Mouse (Mus musculus): ENCODE results near the gene Slx4ip.
"Not testable (repeated sequence)": the region's sequence is repeated elsewhere in the genome, so short reads cannot be mapped to it uniquely, and the experiment has no call there.

Gene Slx4ip

GRCm38 (mm10) chr2:136891068-136891950 is at the start of gene Slx4ip, which contains the start of the genes AL731706.1 and Mkks:
Gene Slx4ip, plus strand, starts transcription at chr2:136891218.
Gene AL731706.1, minus strand, starts transcription at chr2:136891389.
Gene Mkks, minus strand, starts transcription at chr2:136891389.
- peak; percentile 98 for DNase-seq (ENCODE audit: low spot score)

GRCm38 (mm10) chr2:136850366-136850765 is 40.7 kb upstream of the Slx4ip start:
- no peak for DNase-seq (ENCODE audit: low spot score)

DNA sequence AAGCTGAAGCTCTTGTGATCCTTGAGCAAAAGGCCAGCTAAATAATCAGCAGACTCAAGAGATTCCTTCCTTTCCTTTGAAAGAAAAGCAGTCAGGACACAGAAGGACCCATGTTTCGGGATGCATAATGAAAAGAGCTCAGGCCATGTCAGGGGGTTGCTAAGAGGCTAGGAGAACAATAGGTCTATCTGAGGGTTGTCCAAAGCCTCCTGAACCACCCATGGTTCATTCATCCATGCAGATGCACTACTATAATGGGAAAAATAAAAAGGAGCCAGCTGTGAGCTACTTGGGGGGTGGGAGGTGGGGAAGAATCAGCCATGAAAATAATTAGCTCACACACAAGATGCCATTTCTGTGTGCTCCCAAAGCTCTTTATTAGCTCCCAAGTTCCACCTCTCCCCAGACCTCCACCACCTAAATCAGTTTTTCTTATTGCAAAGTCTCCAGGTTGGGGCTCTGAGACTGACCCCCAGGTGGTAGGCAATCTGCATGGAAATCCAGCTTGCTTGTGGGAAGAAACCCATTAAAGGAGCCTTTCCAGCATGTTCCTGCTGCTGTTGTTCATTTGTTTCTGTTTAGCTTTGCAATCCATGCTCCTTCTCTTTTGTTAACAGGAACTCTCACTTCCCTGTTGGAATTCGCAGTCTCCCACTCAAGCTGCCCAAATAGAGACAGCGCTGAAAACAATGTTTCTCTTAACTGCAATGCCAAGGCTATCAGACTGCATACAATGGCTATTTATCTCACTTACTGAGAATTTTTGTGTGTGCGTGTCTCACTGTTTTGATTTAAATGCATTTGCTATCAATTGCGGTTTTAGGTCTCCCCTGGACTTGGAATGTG is 36.3 kb upstream of the Slx4ip start:
- no peak for DNase-seq (ENCODE audit: low spot score)

- DNase-seq (ENCODE audit: low spot score), result no peak
These were observed 5.4 kb upstream of the Slx4ip start, which contains the start of gene AL731706.2 for GRCm38 (mm10) chr2:136885579-136885978. Gene AL731706.2, minus strand, starts transcription at chr2:136885679.

DNA sequence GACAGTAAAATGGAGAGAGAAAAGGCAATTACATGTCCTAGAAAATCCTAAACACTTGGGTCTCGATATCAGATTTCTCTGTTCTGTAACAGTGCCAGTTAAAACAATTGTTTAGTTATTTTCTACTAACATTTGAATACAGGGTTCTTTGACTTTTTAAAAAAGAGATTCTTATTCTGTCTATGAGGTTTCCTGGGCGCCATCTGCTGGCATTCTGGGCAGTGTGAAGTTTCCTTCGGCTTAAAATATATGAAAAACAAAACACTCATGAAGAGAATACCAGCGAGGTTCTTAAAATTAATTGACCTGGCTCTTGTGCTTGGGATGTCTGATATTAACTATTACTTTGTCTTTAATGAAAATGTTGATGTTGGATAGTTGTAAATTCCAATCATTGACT is 4.2 kb upstream of the Slx4ip start:
- DNase-seq (ENCODE audit: low spot score), result no peak

GRCm38 (mm10) chr2:136890716-136891067 is 326 bp upstream of the Slx4ip start:
- DNase-seq (ENCODE audit: low spot score), result not testable (repeated sequence)

GRCm38 (mm10) chr2:136891951-136892371 is 943 bp downstream of the Slx4ip start:
- peak; percentile 86 for DNase-seq (ENCODE audit: low spot score)

DNA sequence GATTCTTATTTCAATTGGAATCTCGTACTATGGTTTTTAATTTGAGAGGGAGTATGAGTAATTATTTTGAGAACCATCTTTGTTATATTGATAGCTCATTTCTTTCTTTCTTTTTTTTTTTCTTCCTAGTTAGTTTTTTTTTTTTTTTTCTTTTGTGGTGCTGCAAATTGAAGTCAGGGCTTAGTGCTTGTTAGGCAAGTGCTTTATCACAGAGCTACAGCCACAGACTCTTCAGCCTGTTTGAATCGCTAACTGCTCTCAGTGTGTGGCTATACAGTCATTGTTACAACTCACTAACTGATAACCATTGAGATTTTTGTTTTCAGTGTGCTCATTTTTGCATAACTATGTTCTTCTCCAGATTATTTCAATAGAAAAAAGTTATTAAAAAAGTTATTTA is 3.5 kb downstream of the Slx4ip start:
- DNase-seq (ENCODE audit: low spot score), result no peak

- DNase-seq (ENCODE audit: low spot score), result no peak
These were observed 5.1 kb downstream of the Slx4ip start for GRCm38 (mm10) chr2:136896131-136896530.

GRCm38 (mm10) chr2:136908596-136908995 is 17.6 kb downstream of the Slx4ip start:
- no peak for DNase-seq (ENCODE audit: low spot score)

GRCm38 (mm10) chr2:136909298-136909697 is 18.3 kb downstream of the Slx4ip start:
- no peak for DNase-seq (ENCODE audit: low spot score)

DNA sequence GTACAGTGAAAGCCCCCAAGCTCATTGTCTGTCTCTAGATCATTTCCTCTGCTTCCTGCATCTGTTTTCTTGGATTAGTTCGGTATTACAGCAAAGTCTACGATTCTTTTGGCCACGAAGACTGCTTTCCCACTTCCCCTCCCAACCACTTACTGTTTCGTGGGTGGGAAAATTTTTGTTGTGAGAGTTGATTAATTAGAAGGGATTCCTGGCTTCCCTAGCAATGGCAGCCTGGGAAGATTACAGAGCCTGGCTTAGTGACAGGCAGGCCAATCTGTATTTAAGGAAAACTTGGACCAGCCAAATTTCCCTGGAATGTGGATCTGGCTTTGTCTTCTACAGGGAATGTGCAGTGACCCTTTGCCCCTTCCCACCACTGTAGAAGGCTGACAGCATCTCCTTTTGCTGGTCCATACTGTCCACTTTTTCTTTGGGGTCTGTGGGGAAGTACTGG is 21.0 kb downstream of the Slx4ip start:
- no peak for DNase-seq (ENCODE audit: low spot score)

DNA sequence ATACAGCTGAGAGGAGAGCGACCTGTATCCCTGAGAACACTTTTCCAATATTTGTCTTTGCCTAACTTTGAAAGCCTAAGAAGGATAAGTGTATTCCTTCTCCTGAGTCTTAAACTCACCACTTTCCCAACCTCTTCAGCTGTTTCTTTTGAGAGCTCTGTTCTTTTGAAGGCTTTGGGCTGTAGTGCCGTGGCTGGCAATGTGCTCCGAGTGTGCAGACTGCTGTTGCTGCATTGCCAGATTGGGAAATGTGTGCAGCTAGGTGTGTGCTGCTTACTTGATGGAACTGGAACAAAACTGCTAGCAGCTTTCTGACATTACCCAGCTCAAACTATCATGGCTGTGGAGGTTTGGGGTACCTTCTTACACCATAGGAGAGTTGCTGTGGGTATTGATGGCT is 22.0 kb downstream of the Slx4ip start:
- DNase-seq (ENCODE audit: low spot score), result no peak

DNA sequence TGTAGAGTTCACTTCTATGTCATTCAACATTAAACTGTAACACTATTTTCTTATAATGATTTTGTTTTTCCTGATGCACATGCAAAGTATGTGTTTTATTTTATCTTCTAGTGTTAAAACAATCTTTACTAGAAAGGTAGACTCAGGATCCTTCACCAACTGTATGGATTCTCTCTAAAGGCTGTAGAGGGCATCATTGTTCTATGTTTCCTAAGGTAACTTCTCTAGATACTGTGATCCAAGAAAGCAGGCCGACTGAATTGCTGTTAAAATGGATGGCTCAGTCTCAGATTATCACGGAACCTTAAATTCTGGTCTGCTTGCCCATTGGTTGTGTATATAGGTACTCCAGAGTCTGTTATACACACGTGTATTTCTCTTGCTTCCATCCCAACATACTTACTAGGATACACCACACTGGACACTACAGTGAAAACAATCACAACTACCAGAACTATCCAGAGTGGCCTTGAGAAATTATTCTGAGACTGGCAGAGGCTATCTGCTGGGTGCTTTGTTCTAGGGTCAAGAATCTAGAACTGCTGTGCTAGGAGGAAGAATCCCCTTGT is 23.4 kb downstream of the Slx4ip start:
- no peak for DNase-seq (ENCODE audit: low spot score)

- DNase-seq (ENCODE audit: low spot score), result no peak
These were observed 28.4 kb downstream of the Slx4ip start for GRCm38 (mm10) chr2:136919433-136919832.

- no peak for DNase-seq (ENCODE audit: low spot score)
These were observed 29.4 kb downstream of the Slx4ip start for GRCm38 (mm10) chr2:136920257-136920993.

GRCm38 (mm10) chr2:136921003-136921408 is 30.0 kb downstream of the Slx4ip start:
- peak; percentile 11 for DNase-seq (ENCODE audit: low spot score)

DNA sequence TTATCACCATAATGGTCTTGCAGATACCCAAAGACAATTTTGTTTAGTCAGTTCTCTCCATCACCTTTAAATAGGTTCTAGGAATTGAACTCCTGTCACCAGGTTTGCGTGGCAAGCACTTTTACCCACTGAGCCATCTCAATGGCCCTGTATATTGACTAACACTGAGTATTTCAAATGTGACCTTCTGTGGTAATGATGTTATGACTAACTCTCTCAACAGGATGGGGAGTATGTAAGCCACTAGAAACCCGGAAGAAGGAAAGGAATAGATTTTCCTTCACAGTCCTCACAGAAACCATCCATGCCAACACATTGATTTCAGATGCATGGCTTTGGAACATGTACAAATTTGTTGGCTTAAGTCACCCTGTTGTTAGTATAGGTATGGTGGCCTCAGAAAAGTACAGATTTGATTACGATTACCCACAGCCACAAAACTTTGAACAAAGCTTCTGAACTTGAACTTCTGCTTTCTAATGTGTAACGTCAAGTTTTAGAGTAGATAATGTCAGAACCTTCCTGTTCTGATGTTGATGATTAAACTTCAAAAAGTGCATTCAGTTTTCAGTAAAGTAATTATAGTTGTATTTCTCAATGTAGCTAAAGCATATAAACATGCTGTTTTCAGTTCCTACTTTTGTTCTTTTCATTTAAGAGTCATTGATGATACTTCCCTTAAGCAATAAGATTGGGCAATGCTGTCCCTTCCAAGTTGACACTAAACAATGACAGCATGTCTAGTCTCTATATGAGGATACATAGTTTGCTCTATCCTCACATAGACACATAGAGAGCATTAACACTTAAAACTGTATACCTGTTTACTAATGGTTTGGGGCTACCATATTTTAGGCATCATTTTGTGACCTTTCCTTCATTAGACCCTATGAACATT is 45.6 kb downstream of the Slx4ip start:
- DNase-seq (ENCODE audit: low spot score), result no peak

DNA sequence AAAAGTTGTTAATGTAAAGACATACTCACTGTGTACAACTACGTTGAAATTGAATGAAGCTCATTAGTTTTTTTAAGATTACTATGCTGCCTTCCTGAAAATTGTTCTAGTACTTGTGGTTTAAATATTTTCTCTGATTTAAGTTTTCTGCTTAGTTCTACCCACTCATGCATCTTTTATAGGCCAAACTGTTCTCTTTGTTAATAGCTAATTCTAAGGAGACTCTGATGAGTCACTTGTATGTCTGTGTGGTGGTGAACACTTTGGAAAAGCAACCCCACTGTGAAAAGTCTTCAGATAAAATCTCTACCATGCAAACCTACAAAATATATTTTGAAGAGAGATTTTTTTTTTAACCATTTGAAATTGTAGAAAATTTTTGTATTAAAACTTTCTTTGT is 47.2 kb downstream of the Slx4ip start:
- no peak for DNase-seq (ENCODE audit: low spot score)

DNA sequence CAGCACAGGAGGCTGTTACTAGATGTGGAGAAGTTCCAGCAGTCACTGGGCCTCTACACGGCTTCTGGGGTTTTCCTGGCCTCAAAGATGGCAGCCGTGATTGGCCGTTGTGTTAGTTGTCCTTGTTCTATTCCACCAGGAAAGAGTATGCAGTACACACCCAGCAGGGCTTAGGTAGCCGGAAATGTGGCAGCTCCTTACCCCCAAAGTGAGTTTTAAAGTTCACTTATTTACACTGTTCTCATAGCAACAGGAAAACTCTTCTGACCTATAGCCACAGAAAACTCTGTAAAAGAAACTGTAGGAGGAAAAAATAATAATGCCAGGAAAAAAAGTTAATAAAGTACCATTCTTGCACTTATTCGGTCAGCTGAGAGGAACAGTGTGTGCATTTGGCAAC is 55.3 kb downstream of the Slx4ip start:
- DNase-seq (ENCODE audit: low spot score), result no peak

DNA sequence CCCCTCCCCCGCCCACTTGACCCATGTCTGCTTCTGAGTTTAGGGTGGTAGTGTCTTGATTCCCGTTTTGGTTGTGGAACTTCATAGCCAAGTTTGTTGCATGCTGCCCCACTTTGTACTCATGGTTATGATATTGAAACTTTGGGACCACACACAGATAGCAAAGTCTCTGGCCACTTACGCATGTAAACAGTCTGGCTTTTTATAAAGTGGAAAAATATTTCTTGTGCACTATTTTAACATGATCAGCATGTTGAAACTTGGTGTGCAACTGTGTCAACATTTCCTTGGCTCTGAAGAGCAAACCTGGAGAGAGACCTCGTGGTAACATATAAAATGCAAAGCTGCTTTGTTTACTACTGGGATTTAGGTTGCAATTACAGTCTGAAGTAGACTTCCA is 56.5 kb downstream of the Slx4ip start:
- no peak for DNase-seq (ENCODE audit: low spot score)
